Mouse (Mus musculus): ENCODE data around the gene Arpc5.
"Not testable (repeated sequence)": the region's sequence is repeated elsewhere in the genome, so short reads cannot be mapped to it uniquely, and the experiment has no call there.

- not testable (repeated sequence) for TF ChIP-seq CTCF (IDR thresholded peaks at IDR 0.05; ENCODE audit: low read depth, low read length); TAL1 (conservative IDR thresholded peaks at IDR 0.05; ENCODE audit: low read depth, low read length); GATA1 (IDR thresholded peaks at IDR 0.05; ENCODE audit: borderline replicate concordance, low read length); POLR2AphosphoS5 (IDR thresholded peaks at IDR 0.05; ENCODE audit: insufficient replicate concordance, low read depth, low read length); GATA2 (IDR thresholded peaks at IDR 0.05; ENCODE audit: borderline replicate concordance, low read depth, low read length)
Observed at GRCm38 (mm10) chr1:152774601-152775000, 8.3 kb downstream of the Arpc5 start.
